Mouse (Mus musculus) kidney, embryonic 15.5 days (tissue): ENCODE data around the gene Gxylt1. TPM values are rescaled to one million over a fixed set of nuclear protein-coding genes. Genes with fewer than 3 reads are reported as not detected.

Experiments
- ATAC-seq: fragments of 200-750 bp; cut with Nextera tagmentation; replicated peaks from 2 replicates; pipeline ENCODE4 v1.8.0; 2017; ENCODE audit warnings: moderate TSS enrichment; ENCODE audit not compliant: low FRiP score
- H3K27ac ChIP-seq: fragments of 300-500 bp; sonication (generic); 2 replicates; pipeline ENCODE4 v1.5.1; 2015; ENCODE audit warnings: mild to moderate bottlenecking, inconsistent platforms
- H3K27me3 ChIP-seq: fragments of 300-500 bp; sonication (generic); 2 replicates; pipeline ENCODE4 v1.6.1; 2015; ENCODE audit warnings: inconsistent platforms
- H3K36me3 ChIP-seq: fragments of 300-500 bp; sonication (generic); 2 replicates; pipeline ENCODE4 v1.6.1; 2015; ENCODE audit warnings: inconsistent platforms
- H3K4me1 ChIP-seq: fragments of 300-500 bp; sonication (generic); 2 replicates; pipeline ENCODE4 v1.6.1; 2015; ENCODE audit warnings: inconsistent platforms
- H3K4me2 ChIP-seq: fragments of 300-500 bp; sonication (generic); 2 replicates; pipeline ENCODE4 v1.6.1; 2015; ENCODE audit warnings: moderate library complexity, mild to moderate bottlenecking, inconsistent platforms
- H3K4me3 ChIP-seq: fragments of 300-500 bp; sonication (generic); replicated peaks from 2 replicates; pipeline ENCODE4 v1.5.1; 2015; ENCODE audit warnings: mild to moderate bottlenecking, inconsistent platforms
- H3K9ac ChIP-seq: fragments of 300-500 bp; sonication (generic); 2 replicates; pipeline ENCODE4 v1.6.1; 2015; ENCODE audit warnings: mild to moderate bottlenecking, inconsistent platforms
- H3K9me3 ChIP-seq: fragments of 300-500 bp; sonication (generic); replicated peaks from 2 replicates; pipeline ENCODE4 v1.6.1; 2016; ENCODE audit warnings: inconsistent platforms
- WGBS: fragments of 180-500 bp; shearing (Covaris S2); methylation state at CpG from one replicate; pipeline ENCODE4 v1.1.7; 2015; ENCODE audit warnings: mixed read lengths; 5-methylcytosine and 5-hydroxymethylcytosine counted together
- polyA plus RNA-seq: library from polyadenylated mRNA; unstranded; fragments of >200 nt; fragmentation: Nextera tagmentation; extraction: Ambion mirVana; gene quantifications from 2 replicates; pipeline ENCODE4 v1.2.1, GENCODE M21; 2015

Gene Gxylt1
- polyA plus RNA-seq, 1 experiment from 2014 or later = 15.9 TPM

- Histone ChIP-seq H3K9me3 (no peaks in the 10 kb centered on the region), H3K27me3 (no peaks in the 10 kb centered on the region; the same call in 1 of the 2 replicates), H3K9ac (no peak overlapping the region), H3K4me2 (no peak overlapping the region), H3K27ac (no peak overlapping the region), H3K4me1 (no peaks in the 10 kb centered on the region), H3K4me3 (no peak overlapping the region), H3K36me3 (no peaks in the 10 kb centered on the region)
- ATAC-seq = no peak
- WGBS = 60% methylated on average over 7 of the region's 7 CpGs
Observed at GRCm38 (mm10) chr15:93222475-93222874, 52.5 kb downstream of the Gxylt1 start.

GRCm38 (mm10) chr15:93212617-93213016, 62.4 kb downstream of the Gxylt1 start:
- H3K27me3 ChIP-seq = no peaks in the 10 kb centered on the region; the same call in 1 of the 2 replicates

GRCm38 (mm10) chr15:93204861-93205260, 70.1 kb downstream of the Gxylt1 start:
- no peak overlapping the region for H3K4me2 ChIP-seq
- no peak overlapping the region for H3K9ac ChIP-seq
- H3K4me1 ChIP-seq = no peaks in the 10 kb centered on the region
- no peaks in the 10 kb centered on the region for H3K27me3 ChIP-seq
- H3K27ac ChIP-seq = no peak overlapping the region
- 91% methylated on average over 1 of the region's 1 CpGs for whole genome bisulfite sequencing
- H3K9me3 ChIP-seq = no peaks in the 10 kb centered on the region
- no peak overlapping the region for H3K4me3 ChIP-seq
- no peaks in the 10 kb centered on the region for H3K36me3 ChIP-seq
- no peak for ATAC-seq

More at GRCm38 (mm10) chr15:93212617-93213016, 62.4 kb downstream of the Gxylt1 start:
- no peak overlapping the region for H3K4me2 ChIP-seq
- no peak overlapping the region for H3K4me3 ChIP-seq
- 91% methylated on average over 9 of the region's 9 CpGs for WGBS
- no peaks in the 10 kb centered on the region for H3K4me1 ChIP-seq
- H3K27ac ChIP-seq = no peak overlapping the region
- H3K9ac ChIP-seq = no peak overlapping the region
- H3K9me3 ChIP-seq = no peaks in the 10 kb centered on the region
- no peak for ATAC-seq
- no peaks in the 10 kb centered on the region for H3K36me3 ChIP-seq

GRCm38 (mm10) chr15:93201956-93202355, 73.0 kb downstream of the Gxylt1 start:
- ATAC-seq = no peak
- no peak overlapping the region for H3K4me3 ChIP-seq
- no peaks in the 10 kb centered on the region for H3K4me1 ChIP-seq
- no peaks in the 10 kb centered on the region for H3K9me3 ChIP-seq
- WGBS = 78% methylated on average over 5 of the region's 5 CpGs
- no peaks in the 10 kb centered on the region for H3K36me3 ChIP-seq
- H3K27ac ChIP-seq = no peak overlapping the region
- no peak overlapping the region for H3K9ac ChIP-seq
- no peaks in the 10 kb centered on the region for H3K27me3 ChIP-seq
- no peak overlapping the region for H3K4me2 ChIP-seq

GRCm38 (mm10) chr15:93191387-93192145, 83.4 kb downstream of the Gxylt1 start:
- no peaks in the 10 kb centered on the region for H3K27me3 ChIP-seq
- no peak overlapping the region for H3K4me2 ChIP-seq
- 66% methylated on average over 12 of the region's 12 CpGs for WGBS
- no peaks in the 10 kb centered on the region for H3K9me3 ChIP-seq
- no peak overlapping the region for H3K27ac ChIP-seq
- H3K4me1 ChIP-seq = no peaks in the 10 kb centered on the region
- no peak for ATAC-seq
- no peaks in the 10 kb centered on the region for H3K36me3 ChIP-seq
- H3K4me3 ChIP-seq = no peak overlapping the region
- H3K9ac ChIP-seq = no peak overlapping the region

Other genes with a start within 250 kb of the Gxylt1 start
- gene Yaf2, start 61.8 kb upstream of the Gxylt1 start, polyA plus RNA-seq = 99.1 and 100 TPM in 2 replicates
- 126 and 132 TPM in 2 replicates for gene Zcrb1, start 123.2 kb upstream of the Gxylt1 start, polyA plus RNA-seq
- gene Pphln1, start 123.2 kb upstream of the Gxylt1 start, polyA plus RNA-seq = 56.7 and 58.1 TPM in 2 replicates